Mouse (Mus musculus) intestine, postnatal 0 days (tissue): Measurements from ENCODE around the gene Ppfia1. TPM values are rescaled to one million over a fixed set of nuclear protein-coding genes. Genes with fewer than 3 reads are reported as not detected.

Experiments
- ATAC-seq: fragments of 200-750 bp; cut with Nextera tagmentation; 2 replicates; pipeline ENCODE4 v1.8.0; 2017; ENCODE audit warnings: mild to moderate bottlenecking, moderate TSS enrichment, moderate library complexity
- H3K27ac ChIP-seq: fragments of 300-500 bp; sonication (generic); 2 replicates; pipeline ENCODE4 v1.5.1; 2014; ENCODE audit warnings: mild to moderate bottlenecking, low read depth, low read length, moderate library complexity
- H3K27me3 ChIP-seq: fragments of 300-500 bp; sonication (generic); replicated peaks from 2 replicates; pipeline ENCODE4 v1.6.1; 2014; ENCODE audit warnings: low read length, mixed read lengths; ENCODE audit not compliant: control insufficient read depth, insufficient read depth
- H3K36me3 ChIP-seq: fragments of 300-500 bp; sonication (generic); 2 replicates; pipeline ENCODE4 v1.6.1; 2014; ENCODE audit warnings: mild to moderate bottlenecking, moderate library complexity; ENCODE audit not compliant: control insufficient read depth, insufficient read depth
- H3K4me1 ChIP-seq: fragments of 300-500 bp; sonication (generic); replicated peaks from 2 replicates; pipeline ENCODE4 v1.6.1; 2014; ENCODE audit warnings: antibody characterized with exemption, low read length, mixed read lengths; ENCODE audit not compliant: control insufficient read depth, insufficient read depth
- H3K4me2 ChIP-seq: fragments of 300-500 bp; sonication (generic); replicated peaks from 2 replicates; pipeline ENCODE4 v1.6.1; 2014; ENCODE audit warnings: low read depth, mild to moderate bottlenecking, moderate library complexity
- H3K4me3 ChIP-seq: fragments of 300-500 bp; sonication (generic); 2 replicates; pipeline ENCODE4 v1.5.1; 2014; ENCODE audit warnings: low read depth, low read length
- H3K9ac ChIP-seq: fragments of 300-500 bp; sonication (generic); 2 replicates; pipeline ENCODE4 v1.6.1; 2014; ENCODE audit warnings: mild to moderate bottlenecking, low read depth, low read length
- H3K9me3 ChIP-seq: fragments of 300-500 bp; sonication (generic); 2 replicates; pipeline ENCODE4 v1.6.1; 2016; ENCODE audit warnings: mixed run types; ENCODE audit not compliant: control insufficient read depth
- CTCF ChIP-seq: sonication (generic); IDR thresholded peaks from 2 replicates; pipeline ENCODE4 v1.5.1; 2016; ENCODE audit warnings: low read depth, mild to moderate bottlenecking, control low read depth, antibody characterized with exemption, moderate library complexity
- WGBS: fragments of 180-500 bp; shearing (Covaris S2); extraction: QIAGEN DNeasy Blood & Tissue Kit; methylation state at CpG from one replicate; pipeline ENCODE4 v1.1.7; 2014; 5-methylcytosine and 5-hydroxymethylcytosine counted together
- polyA plus RNA-seq: library from polyadenylated mRNA; unstranded; fragments of >200 nt; fragmentation: Nextera tagmentation; extraction: Ambion mirVana; gene quantifications from 2 replicates; pipeline ENCODE4 v1.2.1, GENCODE M21; 2015

Ppfia1 gene
- 15.2 and 17.2 TPM in 2 replicates for polyA plus RNA-seq

GRCm38 (mm10) chr7:144553237-144554122, at the start of gene Ppfia1:
Ppfia1 (minus strand) TSS chr7:144553729.
- Histone ChIP-seq H3K4me2 (peak within 1 kb of the TSS; percentile 93), H3K27me3 (no peaks in the 10 kb centered on the region), H3K4me3 (peak within 1 kb of the TSS; percentile 92), H3K4me1 (no peaks in the 10 kb centered on the region), H3K27ac (peak within 1 kb of the TSS; percentile 77), H3K9me3 (no peaks in the 10 kb centered on the region), H3K36me3 (peaks cover 7% of the 10 kb centered on the region; the same call in 1 of the 2 replicates), H3K9ac (peak within 1 kb of the TSS; percentile 92)
- WGBS = under 1% methylated on average over 88 of the region's 97 CpGs
- ATAC-seq = peak; percentile 97
- TF ChIP-seq CTCF = no peak

GRCm38 (mm10) chr7:144600333-144600900, 46.9 kb upstream of the Ppfia1 start:
- 76% methylated on average over 6 of the region's 6 CpGs for WGBS
- H3K27ac ChIP-seq = no peak overlapping the region

GRCm38 (mm10) chr7:144589508-144589907, 36.0 kb upstream of the Ppfia1 start:
- no peak overlapping the region for H3K4me3 ChIP-seq

More at GRCm38 (mm10) chr7:144600333-144600900, 46.9 kb upstream of the Ppfia1 start:
- ATAC-seq = no peak
- no peak for TF ChIP-seq CTCF
- Histone ChIP-seq H3K4me1 (no peaks in the 10 kb centered on the region), H3K9me3 (no peaks in the 10 kb centered on the region), H3K27me3 (no peaks in the 10 kb centered on the region), H3K4me3 (no peak overlapping the region), H3K36me3 (no peaks in the 10 kb centered on the region; the same call in 1 of the 2 replicates), H3K4me2 (no peak overlapping the region), H3K9ac (no peak overlapping the region)

GRCm38 (mm10) chr7:144587291-144587690, 33.8 kb upstream of the Ppfia1 start:
- 40% methylated on average over 2 of the region's 2 CpGs for WGBS
- Histone ChIP-seq H3K27me3 (no peaks in the 10 kb centered on the region), H3K4me2 (no peak overlapping the region), H3K36me3 (no peaks in the 10 kb centered on the region), H3K9me3 (no peaks in the 10 kb centered on the region), H3K9ac (no peak overlapping the region), H3K4me3 (no peak overlapping the region), H3K4me1 (no peaks in the 10 kb centered on the region), H3K27ac (no peak overlapping the region)
- ATAC-seq = no peak
- TF ChIP-seq CTCF = peak; percentile 80

More at GRCm38 (mm10) chr7:144589508-144589907, 36.0 kb upstream of the Ppfia1 start:
- 87% methylated on average over 3 of the region's 3 CpGs for WGBS
- Histone ChIP-seq H3K4me2 (no peak overlapping the region), H3K36me3 (no peaks in the 10 kb centered on the region), H3K9ac (no peak overlapping the region), H3K27me3 (no peaks in the 10 kb centered on the region), H3K27ac (no peak overlapping the region), H3K4me1 (no peaks in the 10 kb centered on the region), H3K9me3 (no peaks in the 10 kb centered on the region)
- peak; percentile 52 for TF ChIP-seq CTCF
- ATAC-seq = no peak

- Histone ChIP-seq H3K9ac (no peak overlapping the region), H3K9me3 (no peaks in the 10 kb centered on the region), H3K27ac (no peak overlapping the region), H3K27me3 (no peaks in the 10 kb centered on the region), H3K36me3 (no peaks in the 10 kb centered on the region), H3K4me2 (no peak overlapping the region), H3K4me3 (no peak overlapping the region), H3K4me1 (0 out of 2 replicates have a peak, but pooled peaks cover 3% of the 10 kb centered on the region)
- WGBS = 18% methylated on average over 6 of the region's 6 CpGs
- no peak for ATAC-seq
- TF ChIP-seq CTCF = peak; percentile 97
These were observed 32.1 kb upstream of the Ppfia1 start for GRCm38 (mm10) chr7:144585648-144586047.

GRCm38 (mm10) chr7:144583619-144584018, 30.1 kb upstream of the Ppfia1 start:
- Histone ChIP-seq H3K4me3 (no peak overlapping the region), H3K4me2 (no peak overlapping the region; the same call in 1 of the 2 replicates), H3K9ac (no peak overlapping the region), H3K9me3 (no peaks in the 10 kb centered on the region), H3K36me3 (peaks cover 18% of the 10 kb centered on the region; the same call in 1 of the 2 replicates), H3K27me3 (no peaks in the 10 kb centered on the region), H3K4me1 (peaks cover 4% of the 10 kb centered on the region; the same call in 1 of the 2 replicates), H3K27ac (no peak overlapping the region)
- WGBS = 3% methylated on average over 4 of the region's 4 CpGs
- no peak for ATAC-seq
- peak; percentile 79 for TF ChIP-seq CTCF
